Mouse (Mus musculus) forebrain, embryonic 12.5 days (tissue): ENCODE measurements around the gene Shisa2. TPM values are rescaled to one million over a fixed set of nuclear protein-coding genes. Genes with fewer than 3 reads are reported as not detected.

ENCODE experiments used
- ATAC-seq: fragments of 200-750 bp; cut with Nextera tagmentation; 2 replicates; pipeline ENCODE4 v1.8.0; 2017; ENCODE audit warnings: moderate TSS enrichment; ENCODE audit not compliant: low FRiP score
- H3K27ac ChIP-seq: fragments of 300-500 bp; sonication (generic); 2 replicates; pipeline ENCODE4 v1.5.1; 2016; ENCODE audit warnings: mild to moderate bottlenecking
- H3K27me3 ChIP-seq: fragments of 300-500 bp; sonication (generic); 2 replicates; pipeline ENCODE4 v1.6.1; 2016; ENCODE audit warnings: mild to moderate bottlenecking
- H3K36me3 ChIP-seq: fragments of 300-500 bp; sonication (generic); replicated peaks from 2 replicates; pipeline ENCODE4 v1.6.1; 2016; ENCODE audit warnings: mild to moderate bottlenecking
- H3K4me1 ChIP-seq: fragments of 300-500 bp; sonication (generic); 2 replicates; pipeline ENCODE4 v1.6.1; 2016
- H3K4me2 ChIP-seq: fragments of 300-500 bp; sonication (generic); 2 replicates; pipeline ENCODE4 v1.6.1; 2016; ENCODE audit warnings: mild to moderate bottlenecking, moderate library complexity
- H3K4me3 ChIP-seq: fragments of 300-500 bp; sonication (generic); replicated peaks from 2 replicates; pipeline ENCODE4 v1.5.1; 2016; ENCODE audit warnings: mild to moderate bottlenecking
- H3K9ac ChIP-seq: fragments of 300-500 bp; sonication (generic); 2 replicates; pipeline ENCODE4 v1.6.1; 2016; ENCODE audit warnings: mild to moderate bottlenecking
- H3K9me3 ChIP-seq: fragments of 300-500 bp; sonication (generic); 2 replicates; pipeline ENCODE4 v1.6.1; 2016
- whole genome bisulfite sequencing: fragments of 180-500 bp; shearing (Covaris S2); methylation state at CpG from one replicate; pipeline ENCODE4 v1.1.7; 2016; 5-methylcytosine and 5-hydroxymethylcytosine counted together
- polyA plus RNA-seq: library from polyadenylated mRNA; unstranded; fragments of >200 nt; fragmentation: Nextera tagmentation; extraction: Ambion mirVana; gene quantifications from 2 replicates; pipeline ENCODE4 v1.2.1, GENCODE M21; 2016

Shisa2 gene
- 51.5 and 60.9 TPM in 2 replicates for polyA plus RNA-seq

- WGBS: under 1% methylated on average over 60 of the region's 65 CpGs
These were observed at the start of gene Shisa2 for GRCm38 (mm10) chr14:59625158-59625805. TSS of gene Shisa2 (plus strand) at chr14:59625308.

GRCm38 (mm10) chr14:59576385-59576784, 48.7 kb upstream of the Shisa2 start:
- Histone ChIP-seq H3K27ac (no peak overlapping the region), H3K9me3 (no peaks in the 10 kb centered on the region), H3K36me3 (peaks cover 34% of the 10 kb centered on the region), H3K9ac (no peak overlapping the region), H3K4me3 (no peak overlapping the region), H3K27me3 (no peaks in the 10 kb centered on the region), H3K4me2 (no peak overlapping the region), H3K4me1 (no peaks in the 10 kb centered on the region)
- 92% methylated on average over 5 of the region's 5 CpGs for WGBS
- no peak for ATAC-seq

More at GRCm38 (mm10) chr14:59625158-59625805, at the start of gene Shisa2:
- Histone ChIP-seq H3K9ac (peak within 1 kb of the TSS; percentile 83), H3K4me2 (peak within 1 kb of the TSS; percentile 63), H3K27me3 (peaks cover 39% of the 10 kb centered on the region), H3K27ac (peak within 1 kb of the TSS; percentile 93), H3K9me3 (no peaks in the 10 kb centered on the region), H3K4me1 (peaks cover 27% of the 10 kb centered on the region), H3K4me3 (peak within 1 kb of the TSS; percentile 82), H3K36me3 (peaks cover 8% of the 10 kb centered on the region)
- peak; percentile 90 for ATAC-seq

- ATAC-seq: no peak
- Histone ChIP-seq H3K9ac (no peak overlapping the region), H3K4me2 (no peak overlapping the region), H3K36me3 (peaks cover 51% of the 10 kb centered on the region), H3K9me3 (no peaks in the 10 kb centered on the region), H3K27ac (no peak overlapping the region), H3K27me3 (no peaks in the 10 kb centered on the region), H3K4me1 (no peaks in the 10 kb centered on the region), H3K4me3 (no peak overlapping the region)
- WGBS: 82% methylated on average over 1 of the region's 1 CpGs
These were observed 34.5 kb upstream of the Shisa2 start for GRCm38 (mm10) chr14:59590614-59591013.

- ATAC-seq: no peak
- 78% methylated on average over 8 of the region's 8 CpGs for WGBS
- Histone ChIP-seq H3K4me3 (no peak overlapping the region), H3K27ac (no peak overlapping the region), H3K36me3 (peaks cover 39% of the 10 kb centered on the region), H3K9ac (no peak overlapping the region), H3K4me2 (no peak overlapping the region), H3K4me1 (peaks cover 4% of the 10 kb centered on the region), H3K27me3 (no peaks in the 10 kb centered on the region), H3K9me3 (no peaks in the 10 kb centered on the region)
These were observed 33.2 kb upstream of the Shisa2 start for GRCm38 (mm10) chr14:59591901-59592300.

GRCm38 (mm10) chr14:59592593-59592992, 32.5 kb upstream of the Shisa2 start:
- no peaks in the 10 kb centered on the region for H3K9me3 ChIP-seq
- H3K27me3 ChIP-seq: no peaks in the 10 kb centered on the region
- H3K4me3 ChIP-seq: no peak overlapping the region
- 96% methylated on average over 3 of the region's 3 CpGs for WGBS
- H3K9ac ChIP-seq: no peak overlapping the region
- ATAC-seq: no peak
- peaks cover 9% of the 10 kb centered on the region for H3K4me1 ChIP-seq
- H3K4me2 ChIP-seq: no peak overlapping the region
- H3K27ac ChIP-seq: no peak overlapping the region
- peaks cover 38% of the 10 kb centered on the region for H3K36me3 ChIP-seq

- H3K9me3 ChIP-seq: no peaks in the 10 kb centered on the region
- H3K27ac ChIP-seq: no peak overlapping the region
- no peak overlapping the region for H3K4me2 ChIP-seq
- no peak overlapping the region for H3K4me3 ChIP-seq
- H3K9ac ChIP-seq: no peak overlapping the region
- peaks cover 18% of the 10 kb centered on the region for H3K36me3 ChIP-seq
- WGBS: 92% methylated on average over 3 of the region's 3 CpGs
- no peak for ATAC-seq
- peaks cover 13% of the 10 kb centered on the region for H3K4me1 ChIP-seq
- H3K27me3 ChIP-seq: no peaks in the 10 kb centered on the region
These were observed 30.1 kb upstream of the Shisa2 start for GRCm38 (mm10) chr14:59594988-59595387.

- no peak within 1 kb of the TSS for H3K27ac ChIP-seq
- ATAC-seq: peak; percentile 91
- under 1% methylated on average over 41 of the region's 48 CpGs for WGBS
- peak within 1 kb of the TSS; percentile 70 for H3K4me3 ChIP-seq
- 0 out of 2 replicates have a peak, but pooled peaks cover under 1% of the 10 kb centered on the region for H3K27me3 ChIP-seq
- H3K9me3 ChIP-seq: no peaks in the 10 kb centered on the region
- peaks cover 13% of the 10 kb centered on the region for H3K4me1 ChIP-seq
- peaks cover 4% of the 10 kb centered on the region; the same call in 1 of the 2 replicates for H3K36me3 ChIP-seq
- peak within 1 kb of the TSS; percentile 98 for H3K4me2 ChIP-seq
- peak within 1 kb of the TSS; percentile 73 for H3K9ac ChIP-seq
These were observed 27.5 kb upstream of the Shisa2 start, which contains the start of gene Cdadc1 for GRCm38 (mm10) chr14:59597398-59598259. TSS of gene Cdadc1 (minus strand) at chr14:59597959.

- H3K27ac ChIP-seq: no peak overlapping the region
- 5% methylated on average over 8 of the region's 8 CpGs for WGBS
- peaks cover 4% of the 10 kb centered on the region; the same call in 1 of the 2 replicates for H3K36me3 ChIP-seq
- peak; percentile 55 for ATAC-seq
- peak overlapping the region; percentile 98 for H3K4me2 ChIP-seq
- no peaks in the 10 kb centered on the region for H3K9me3 ChIP-seq
- peak overlapping the region; percentile 70 for H3K4me3 ChIP-seq
- peak overlapping the region; percentile 73 for H3K9ac ChIP-seq
- H3K4me1 ChIP-seq: peaks cover 13% of the 10 kb centered on the region
- peaks cover 6% of the 10 kb centered on the region; the same call in 1 of the 2 replicates for H3K27me3 ChIP-seq
These were observed 26.9 kb upstream of the Shisa2 start for GRCm38 (mm10) chr14:59598260-59598627.

GRCm38 (mm10) chr14:59604002-59604645, 21.0 kb upstream of the Shisa2 start:
- WGBS: 72% methylated on average over 5 of the region's 5 CpGs

GRCm38 (mm10) chr14:59605671-59606353, 19.3 kb upstream of the Shisa2 start:
- ATAC-seq: peak; percentile 61; the same call in 1 of the 2 replicates
- 17% methylated on average over 5 of the region's 5 CpGs for WGBS
- Histone ChIP-seq H3K27me3 (peaks cover 15% of the 10 kb centered on the region; the same call in 1 of the 2 replicates), H3K27ac (no peak overlapping the region), H3K9me3 (no peaks in the 10 kb centered on the region), H3K4me2 (no peak overlapping the region), H3K9ac (no peak overlapping the region), H3K36me3 (no peaks in the 10 kb centered on the region), H3K4me1 (no peaks in the 10 kb centered on the region), H3K4me3 (no peak overlapping the region)

More at GRCm38 (mm10) chr14:59604002-59604645, 21.0 kb upstream of the Shisa2 start:
- H3K4me2 ChIP-seq: no peak overlapping the region
- H3K9ac ChIP-seq: no peak overlapping the region
- no peaks in the 10 kb centered on the region for H3K36me3 ChIP-seq
- H3K4me3 ChIP-seq: no peak overlapping the region
- ATAC-seq: no peak
- no peaks in the 10 kb centered on the region for H3K9me3 ChIP-seq
- no peak overlapping the region for H3K27ac ChIP-seq
- H3K4me1 ChIP-seq: no peaks in the 10 kb centered on the region
- H3K27me3 ChIP-seq: peaks cover 15% of the 10 kb centered on the region; the same call in 1 of the 2 replicates

- H3K36me3 ChIP-seq: no peaks in the 10 kb centered on the region
- WGBS: 57% methylated on average over 3 of the region's 3 CpGs
- no peak for ATAC-seq
These were observed 18.1 kb upstream of the Shisa2 start for GRCm38 (mm10) chr14:59607021-59607420.

More at GRCm38 (mm10) chr14:59607021-59607420, 18.1 kb upstream of the Shisa2 start:
- H3K27me3 ChIP-seq: peaks cover 15% of the 10 kb centered on the region; the same call in 1 of the 2 replicates
- H3K4me2 ChIP-seq: no peak overlapping the region
- no peaks in the 10 kb centered on the region for H3K4me1 ChIP-seq
- H3K27ac ChIP-seq: no peak overlapping the region
- no peak overlapping the region for H3K4me3 ChIP-seq
- no peak overlapping the region for H3K9ac ChIP-seq
- H3K9me3 ChIP-seq: no peaks in the 10 kb centered on the region
